Mouse (Mus musculus) heart, embryonic 10.5 days (tissue): ENCODE measurements at regions not wholly inside any gene's neighbourhood (a gene's known extent, or its start where the extent isn't known, plus 50 kb on each side); places are given as distances from the start of the nearest gene placed in this dataset.
A peak's percentile ranks its signal among the peaks of the same experiment; 100 is the strongest.
"Not testable (repeated sequence)": the region's sequence is repeated elsewhere in the genome, so short reads cannot be mapped to it uniquely, and the experiment has no call there.

ENCODE experiments used
- DNase-seq: peaks from one replicate; pipeline ENCODE4 v3.0.0-alpha.2; 2017; ENCODE audit warnings: low spot score
- H3K27ac ChIP-seq: fragments of 300-500 bp; sonication (generic); 2 replicates; pipeline ENCODE4 v1.5.1; 2016; ENCODE audit warnings: mild to moderate bottlenecking
- H3K27me3 ChIP-seq: fragments of 300-500 bp; sonication (generic); 2 replicates; pipeline ENCODE4 v1.6.1; 2016; ENCODE audit warnings: mild to moderate bottlenecking; ENCODE audit not compliant: poor library complexity, insufficient read depth, severe bottlenecking
- H3K36me3 ChIP-seq: fragments of 300-500 bp; sonication (generic); 2 replicates; pipeline ENCODE4 v1.6.1; 2016; ENCODE audit warnings: mild to moderate bottlenecking, moderate library complexity
- H3K4me1 ChIP-seq: fragments of 300-500 bp; sonication (generic); 2 replicates; pipeline ENCODE4 v1.6.1; 2016; ENCODE audit warnings: mild to moderate bottlenecking
- H3K4me3 ChIP-seq: fragments of 300-500 bp; sonication (generic); 2 replicates; pipeline ENCODE4 v1.5.1; 2016; ENCODE audit warnings: mild to moderate bottlenecking, moderate library complexity
- H3K9me3 ChIP-seq: fragments of 300-500 bp; sonication (generic); 2 replicates; pipeline ENCODE4 v1.6.1; 2016; ENCODE audit warnings: mild to moderate bottlenecking, moderate library complexity
- WGBS: fragments of 180-500 bp; shearing (Covaris S2); methylation state at CpG from one replicate; pipeline ENCODE4 v1.1.7; 2016; 5-methylcytosine and 5-hydroxymethylcytosine counted together

- peak; percentile 74 for DNase-seq
- H3K9me3 ChIP-seq, H3K27me3 ChIP-seq, H3K36me3 ChIP-seq, H3K4me1 ChIP-seq: not testable (repeated sequence)
- Histone ChIP-seq H3K27ac (peak overlapping the region; percentile 29; the same call in 1 of the 2 replicates), H3K4me3 (peak overlapping the region; percentile 47)
- WGBS: 9% methylated on average over 39 of the region's 39 CpGs
Measured at GRCm38 (mm10) chr7:60492028-60492995, 352.3 kb upstream of the Snrpn start.

- not testable (repeated sequence) for H3K4me1 ChIP-seq, H3K27ac ChIP-seq, H3K36me3 ChIP-seq, H3K4me3 ChIP-seq, H3K9me3 ChIP-seq, DNase-seq, H3K27me3 ChIP-seq
- 4% methylated on average over 4 of the region's 4 CpGs for WGBS
Measured at GRCm38 (mm10) chr7:60487839-60488454, 347.9 kb upstream of the Snrpn start.

- H3K27me3 ChIP-seq, DNase-seq, H3K4me3 ChIP-seq, H3K27ac ChIP-seq, H3K4me1 ChIP-seq, H3K9me3 ChIP-seq, H3K36me3 ChIP-seq: not testable (repeated sequence)
- 60% methylated on average over 3 of the region's 3 CpGs for WGBS
Measured at GRCm38 (mm10) chr7:60450074-60450603, 310.1 kb upstream of the Snrpn start.

- H3K27ac ChIP-seq, H3K4me3 ChIP-seq, DNase-seq, H3K27me3 ChIP-seq, H3K4me1 ChIP-seq, H3K36me3 ChIP-seq, H3K9me3 ChIP-seq: not testable (repeated sequence)
- WGBS: 54% methylated on average over 2 of the region's 2 CpGs
Measured at GRCm38 (mm10) chr7:60449239-60450073, 309.4 kb upstream of the Snrpn start.

DNA sequence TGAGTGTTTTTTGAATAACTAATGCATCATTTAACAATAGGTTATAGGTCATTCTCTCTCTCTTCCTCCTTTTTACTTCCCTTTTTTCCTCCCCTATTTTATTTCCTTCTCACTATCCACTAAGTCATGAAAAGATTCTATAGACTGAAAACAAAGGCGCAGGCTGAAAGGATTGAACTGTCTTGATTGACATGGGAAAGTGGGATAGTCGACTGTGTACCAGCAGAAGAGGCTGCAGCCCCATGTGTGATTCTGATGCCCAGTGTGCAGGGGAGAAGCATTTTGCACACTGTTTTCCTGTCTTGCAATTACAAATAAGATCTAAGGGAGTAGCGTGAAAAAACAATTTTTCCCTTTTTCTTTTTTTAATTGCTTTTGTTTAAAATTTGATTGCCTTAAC is 298.8 kb upstream of the Snrpn start:
- Histone ChIP-seq H3K27ac (no peak overlapping the region), H3K9me3 (no peaks in the 10 kb centered on the region), H3K27me3 (no peaks in the 10 kb centered on the region), H3K4me1 (no peaks in the 10 kb centered on the region), H3K4me3 (no peak overlapping the region), H3K36me3 (no peaks in the 10 kb centered on the region)
- no peak for DNase-seq
- 62% methylated on average over 3 of the region's 3 CpGs for WGBS

DNA sequence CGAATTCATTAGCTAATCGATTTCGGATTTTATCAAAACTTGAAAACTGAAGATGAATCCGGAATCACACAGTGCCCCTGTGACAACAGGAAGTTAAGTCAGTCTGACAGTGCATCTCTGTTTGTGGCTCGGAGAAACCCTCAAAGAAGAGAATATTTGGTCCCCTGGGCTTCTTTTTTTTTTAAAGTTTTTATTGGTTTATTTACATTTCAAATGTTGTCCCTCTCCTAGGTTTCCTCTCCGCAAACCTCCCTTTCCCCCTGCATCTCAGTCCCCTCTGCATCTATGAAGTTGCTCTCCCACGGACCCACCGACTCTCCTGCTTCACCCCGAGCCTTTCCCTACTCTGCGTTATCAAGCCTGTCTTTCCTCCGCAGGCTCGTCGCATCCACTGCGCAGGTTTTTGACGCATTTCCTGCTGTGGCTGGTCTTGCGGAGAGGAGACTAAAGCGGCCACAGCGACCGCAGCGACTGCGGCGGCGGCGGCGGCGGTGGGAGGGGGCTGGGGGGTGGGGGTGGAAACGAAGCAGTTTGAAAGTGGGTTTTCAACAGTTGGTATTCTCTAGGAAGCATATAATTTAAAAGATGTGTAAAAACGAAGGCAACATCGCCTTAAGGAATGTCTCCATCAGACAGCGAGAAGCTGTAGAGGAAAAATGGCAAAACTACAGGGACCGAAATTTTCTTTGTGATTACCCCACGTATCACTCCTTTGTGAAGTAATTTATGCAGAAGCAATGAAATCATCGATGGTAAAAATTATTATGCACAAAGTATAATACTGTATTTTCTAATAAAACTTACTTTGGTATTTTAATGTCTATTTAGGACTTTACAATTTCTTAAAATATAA is 251.2 kb upstream of the Snrpn start:
- Histone ChIP-seq H3K27ac (peak overlapping the region; percentile 69), H3K4me3 (peak overlapping the region; percentile 51)
- not testable (repeated sequence) for H3K4me1 ChIP-seq, H3K36me3 ChIP-seq, H3K9me3 ChIP-seq, H3K27me3 ChIP-seq
- peak; percentile 89 for DNase-seq
- WGBS: 8% methylated on average over 33 of the region's 33 CpGs

GRCm38 (mm10) chr7:60386957-60387356 is 246.9 kb upstream of the Snrpn start:
- not testable (repeated sequence) for H3K27ac ChIP-seq, H3K36me3 ChIP-seq, H3K27me3 ChIP-seq, H3K4me1 ChIP-seq, DNase-seq, H3K9me3 ChIP-seq, H3K4me3 ChIP-seq
- WGBS: 3% methylated on average over 5 of the region's 5 CpGs

DNA sequence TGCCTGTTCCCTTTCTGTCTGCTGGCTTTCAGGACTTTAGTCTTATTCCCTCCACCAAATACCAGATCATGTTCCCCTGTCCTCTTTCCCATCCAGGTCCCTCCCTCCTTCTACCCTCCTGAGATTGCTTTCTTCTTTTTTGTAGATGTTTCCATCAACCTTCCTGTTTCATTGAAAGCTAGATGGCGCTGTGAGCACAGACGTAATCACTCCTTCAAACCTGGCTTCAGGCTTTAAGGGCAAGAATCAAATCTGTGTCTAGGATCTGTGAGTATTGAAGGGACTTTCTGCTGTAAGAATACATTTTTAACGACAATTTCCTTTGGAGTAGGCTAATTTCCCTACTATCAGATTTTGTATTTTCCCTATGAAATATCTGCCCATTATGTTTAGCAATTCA is 234.0 kb upstream of the Snrpn start:
- not testable (repeated sequence) for H3K27ac ChIP-seq, H3K27me3 ChIP-seq, H3K36me3 ChIP-seq, H3K9me3 ChIP-seq, H3K4me1 ChIP-seq, H3K4me3 ChIP-seq, DNase-seq
- 10% methylated on average over 3 of the region's 3 CpGs for WGBS

DNA sequence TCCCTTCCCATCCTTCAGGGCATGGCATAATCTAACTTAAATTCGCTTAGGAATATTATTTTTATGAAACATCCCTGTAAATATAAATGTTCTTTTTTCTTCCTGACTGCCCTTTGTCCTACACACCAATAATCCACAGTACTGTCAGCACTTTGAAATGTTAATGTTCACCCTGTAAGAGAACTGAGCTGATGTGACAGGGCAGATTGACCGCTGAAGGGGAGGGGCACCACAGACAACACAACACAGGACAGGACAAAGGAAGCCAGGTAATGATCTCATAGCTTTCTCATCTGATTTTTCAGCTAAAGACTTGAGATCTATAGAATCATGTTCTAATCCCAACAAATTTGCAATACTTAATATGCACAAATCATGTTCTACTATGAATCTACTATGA is 212.2 kb upstream of the Snrpn start:
- not testable (repeated sequence) for H3K4me3 ChIP-seq, H3K27me3 ChIP-seq, H3K36me3 ChIP-seq, H3K27ac ChIP-seq, H3K4me1 ChIP-seq, H3K9me3 ChIP-seq, DNase-seq
- 72% methylated on average over 2 of the region's 2 CpGs for WGBS
